In the genomic region with DNA sequence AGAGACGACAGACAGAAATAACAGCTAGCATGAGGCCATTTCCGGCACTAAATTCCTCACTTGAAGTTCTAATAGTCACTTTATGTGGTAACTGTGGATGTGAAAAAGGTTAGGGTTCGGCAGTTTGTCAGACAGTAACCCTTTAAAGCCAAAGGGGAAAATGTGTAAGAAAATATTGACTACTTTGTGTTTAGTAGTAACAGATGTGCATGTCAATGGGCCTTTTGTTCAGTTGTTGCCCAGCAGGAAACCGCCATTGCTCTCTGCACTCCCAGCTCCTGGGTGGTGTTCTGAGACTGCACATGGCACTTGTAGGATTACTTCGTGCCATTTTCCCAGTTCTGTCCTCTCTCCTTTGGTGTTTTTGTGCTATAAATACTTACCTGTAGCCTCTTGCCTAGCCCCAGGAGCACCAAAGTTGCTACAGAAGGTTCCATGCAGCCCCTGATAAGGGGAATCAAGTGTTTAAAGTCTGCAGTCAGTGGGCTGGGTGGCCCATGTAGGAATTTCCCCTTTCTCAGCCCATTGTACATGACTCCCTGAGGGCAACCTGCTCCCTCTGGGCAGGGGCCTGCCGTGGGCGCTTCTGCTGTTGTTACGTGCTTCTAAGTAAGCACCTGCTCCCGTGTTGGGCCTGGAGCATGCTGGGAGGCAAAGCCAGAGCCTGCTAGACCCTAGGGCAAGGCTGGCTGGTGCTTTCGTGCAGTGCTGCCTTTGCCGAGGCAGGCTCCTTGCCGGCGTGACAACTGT, we compare ENCODE assay signal across 10 mouse cellular contexts.
DNase-seq lines count a peak whose midpoint lies in the region; ATAC-seq and TF ChIP-seq lines count a peak whose summit lies in the region.
"Had no signal": no experiment of that assay in that cellular context is flagged by ENCODE, and none has a peak within 500 bp of the region (broad histone marks: within the 10 kb centered on the region; RNA-seq: fewer than 3 reads in every experiment).

No protein-coding gene starts in this region.

- no peak overlapping the region for H3K27ac ChIP-seq in cerebellum, adult 2 months (ENCODE audit: insufficient read depth, low read length)
- H3K27ac ChIP-seq in lung, embryonic 16.5 days (ENCODE audit: low read length), result no peak overlapping the region
- peak overlapping the region; percentile 52; the same call in 1 of the 2 replicates for H3K27ac ChIP-seq in embryonic fibroblast, embryonic 13.5 days (ENCODE audit: insufficient read depth, low read length)
- peak overlapping the region; percentile 58 for H3K27ac ChIP-seq in neural tube, embryonic 11.5 days (ENCODE audit: low read depth, low read length)

- H3K4me2 ChIP-seq in lung, embryonic 16.5 days (ENCODE audit: low read depth, low read length), result no peak overlapping the region
- no peak overlapping the region; the same call in 1 of the 2 replicates for H3K4me2 ChIP-seq in neural tube, embryonic 11.5 days (ENCODE audit: low read depth)

- H3K4me3 ChIP-seq in cerebellum, adult 2 months (replicated peaks; ENCODE audit: insufficient read depth, low read depth, low read length), result no peak overlapping the region
- no peak overlapping the region for H3K4me3 ChIP-seq in lung, embryonic 16.5 days (ENCODE audit: low read length)
- no peak overlapping the region for H3K4me3 ChIP-seq in lung, adult 2 months (replicated peaks; ENCODE audit: extremely low read depth, low read depth, low read length)
- no peak overlapping the region for H3K4me3 ChIP-seq in embryonic fibroblast, embryonic 13.5 days (ENCODE audit: insufficient read depth, low read length)
- no peak overlapping the region for H3K4me3 ChIP-seq in neural tube, embryonic 11.5 days (ENCODE audit: low read depth, low read length)
- H3K4me3 ChIP-seq: stomach, embryonic 15.5 days had no signal

- peaks cover 6% of the 10 kb centered on the region for H3K4me1 ChIP-seq in cerebellum, adult 2 months (ENCODE audit: control insufficient read depth, insufficient read depth, low read length)
- no peaks in the 10 kb centered on the region; the same call in 1 of the 2 replicates for H3K4me1 ChIP-seq in lung, embryonic 16.5 days (replicated peaks; ENCODE audit: control insufficient read depth, insufficient read depth, low read length)
- H3K4me1 ChIP-seq in lung, adult 2 months (ENCODE audit: control insufficient read depth, insufficient read depth, low read length), result no peaks in the 10 kb centered on the region
- H3K4me1 ChIP-seq in embryonic fibroblast, embryonic 13.5 days (ENCODE audit: control insufficient read depth, insufficient read depth, low read length), result no peaks in the 10 kb centered on the region; the same call in 1 of the 2 replicates
- peaks cover 15% of the 10 kb centered on the region for H3K4me1 ChIP-seq in neural tube, embryonic 11.5 days (ENCODE audit: control insufficient read depth, insufficient read depth, low read length)

- TF ChIP-seq POLR2A in cerebellum, adult 2 months (IDR thresholded peaks at IDR 0.05; ENCODE audit: borderline replicate concordance, insufficient read depth, low read length), result no peak
- no peak for TF ChIP-seq POLR2A in lung, adult 2 months (IDR thresholded peaks at IDR 0.05; ENCODE audit: borderline replicate concordance, extremely low read depth, low read depth, low read length)
- TF ChIP-seq POLR2A in embryonic fibroblast, embryonic 13.5 days (IDR thresholded peaks at IDR 0.05; ENCODE audit: low read depth, low read length), result no peak

- no peak overlapping the region for H3K9ac ChIP-seq in lung, embryonic 16.5 days (ENCODE audit: low read length)
- H3K9ac ChIP-seq in neural tube, embryonic 11.5 days (ENCODE audit: low read length), result peak overlapping the region; percentile 27; the same call in 1 of the 2 replicates
- H3K9ac ChIP-seq: stomach, embryonic 15.5 days had no signal

- H3K27me3 ChIP-seq in cerebellum, adult 2 months (ENCODE audit: control insufficient read depth, insufficient read depth, low read length), result no peaks in the 10 kb centered on the region
- no peaks in the 10 kb centered on the region for H3K27me3 ChIP-seq in lung, embryonic 16.5 days (ENCODE audit: control insufficient read depth, insufficient read depth, low read depth, low read length)
- no peaks in the 10 kb centered on the region for H3K27me3 ChIP-seq in neural tube, embryonic 11.5 days (ENCODE audit: control insufficient read depth, insufficient read depth, low read length)
- H3K27me3 ChIP-seq: stomach, embryonic 15.5 days had no signal

- peak; percentile 12; the same call in 1 of the 2 replicates for ATAC-seq in lung, embryonic 16.5 days (ENCODE audit: low read depth)
- no peak for ATAC-seq in neural tube, embryonic 11.5 days (ENCODE audit: insufficient read depth, low FRiP score, low TSS enrichment)

- H3K9me3 ChIP-seq in lung, embryonic 16.5 days (ENCODE audit: control insufficient read depth, low read length), result no peaks in the 10 kb centered on the region
- H3K9me3 ChIP-seq in neural tube, embryonic 11.5 days (ENCODE audit: control insufficient read depth, low read length), result no peaks in the 10 kb centered on the region
- H3K9me3 ChIP-seq: stomach, embryonic 15.5 days had no signal

- no peaks in the 10 kb centered on the region for H3K36me3 ChIP-seq in lung, embryonic 16.5 days (ENCODE audit: control insufficient read depth, insufficient read depth, low read length)
- no peaks in the 10 kb centered on the region for H3K36me3 ChIP-seq in neural tube, embryonic 11.5 days (ENCODE audit: control insufficient read depth, insufficient read depth, low read length)
- H3K36me3 ChIP-seq: stomach, embryonic 15.5 days had no signal

- 56% methylated on average over 13 of the region's 13 CpGs for WGBS in cerebellum, adult 2 months
- WGBS in lung, embryonic 16.5 days, result 59% methylated on average over 13 of the region's 13 CpGs
- WGBS in lung, adult 2 months, result 77% methylated on average over 13 of the region's 13 CpGs
- 19% methylated on average over 13 of the region's 13 CpGs for WGBS in neural tube, embryonic 11.5 days

- no peak for TF ChIP-seq CTCF in cerebellum, adult 2 months (IDR thresholded peaks at IDR 0.05; ENCODE audit: borderline replicate concordance, insufficient read depth, low read depth, low read length)
- no peak for TF ChIP-seq CTCF in lung, adult 2 months (IDR thresholded peaks at IDR 0.05; ENCODE audit: insufficient read depth, low read length)
- TF ChIP-seq CTCF in embryonic fibroblast, embryonic 13.5 days (IDR thresholded peaks at IDR 0.05; ENCODE audit: borderline replicate concordance, insufficient read depth, low read length), result no peak

- DNase-seq in cerebellum, adult 2 months, result peak; percentile 40
- no peak for DNase-seq in cerebellum, postnatal 4 days (ENCODE audit: low spot score in 2 of 2)
- DNase-seq in lung, adult 2 months, result no peak
- peak; percentile 54 for DNase-seq in neural tube, embryonic 11.5 days (ENCODE audit: low spot score)
- DNase-seq in yolk sac, embryonic 10.5 days (ENCODE audit: low spot score), result no peak
- no peak for DNase-seq in liver
- DNase-seq: lung, adult 18-20 months had no signal

Comparison
In these comparisons a context has a peak if more than half of its experiments do, and no peak if none do; other contexts are left out.
1. DNase-seq: peak in cerebellum, adult 2 months (2 of 2) and neural tube, embryonic 11.5 days (single experiment); none in cerebellum, postnatal 4 days (0 of 2), lung, adult 2 months (single experiment), yolk sac, embryonic 10.5 days (single experiment) and liver (single experiment).
2. H3K27ac ChIP-seq: peak in embryonic fibroblast, embryonic 13.5 days (single experiment) and neural tube, embryonic 11.5 days (single experiment); none in cerebellum, adult 2 months (single experiment) and lung, embryonic 16.5 days (single experiment).